Mouse (Mus musculus) E14TG2a.4 (cell line): ENCODE measurements around the gene Mkrn3.

ENCODE experiments used
- H3K27me3 ChIP-seq: 2 replicates; pipeline ENCODE4 v1.6.1; 2014; ENCODE audit warnings: low read length, control low read depth; ENCODE audit not compliant: insufficient read depth
- H3K36me3 ChIP-seq: 2 replicates; pipeline ENCODE4 v1.6.1; 2014; ENCODE audit warnings: low read length, control low read depth; ENCODE audit not compliant: insufficient read depth
- H3K4me1 ChIP-seq: replicated peaks from 2 replicates; pipeline ENCODE4 v1.6.1; 2014; ENCODE audit warnings: low read depth, low read length, control low read depth
- H3K4me3 ChIP-seq: replicated peaks from 2 replicates; pipeline ENCODE4 v1.5.1; 2014; ENCODE audit warnings: mild to moderate bottlenecking, low read length
- H3K9me3 ChIP-seq: 2 replicates; pipeline ENCODE4 v1.6.1; 2014; ENCODE audit warnings: low read length, control low read depth
- CTCF ChIP-seq: conservative IDR thresholded peaks from 2 replicates; pipeline ENCODE4 v1.5.1; 2014; ENCODE audit warnings: low read length
- NANOG ChIP-seq: IDR thresholded peaks from 2 replicates; pipeline ENCODE4 v1.6.1; 2014; ENCODE audit warnings: borderline replicate concordance, low read length, mixed read lengths
- POU5F1 ChIP-seq: IDR thresholded peaks from 2 replicates; pipeline ENCODE4 v1.6.1; 2014; ENCODE audit warnings: low read length, borderline replicate concordance

The Mkrn3 gene

GRCm38 (mm10) chr7:62419493-62420360 is at the start of gene Mkrn3:
Mkrn3 (minus strand) TSS chr7:62420139.
- no peaks in the 10 kb centered on the region for H3K36me3 ChIP-seq
- peak within 1 kb of the TSS; percentile 100 for H3K4me3 ChIP-seq
- TF ChIP-seq NANOG (no peak), POU5F1 (no peak)
- peaks cover 29% of the 10 kb centered on the region for H3K4me1 ChIP-seq
- H3K9me3 ChIP-seq: peaks cover 5% of the 10 kb centered on the region; the same call in 1 of the 2 replicates
- H3K27me3 ChIP-seq: peaks cover 5% of the 10 kb centered on the region; the same call in 1 of the 2 replicates

GRCm38 (mm10) chr7:62463878-62464755 is 44.2 kb upstream of the Mkrn3 start, which contains the start of gene Peg12:
Peg12 (minus strand) TSS chr7:62464510.
- peak within 1 kb of the TSS; percentile 84 for H3K4me3 ChIP-seq
- no peaks in the 10 kb centered on the region for H3K36me3 ChIP-seq
- H3K9me3 ChIP-seq: no peaks in the 10 kb centered on the region
- H3K27me3 ChIP-seq: peaks cover 56% of the 10 kb centered on the region
- TF ChIP-seq POU5F1 (no peak), CTCF (peak; percentile 67)
- peaks cover 25% of the 10 kb centered on the region for H3K4me1 ChIP-seq

GRCm38 (mm10) chr7:62463007-62463877 is 43.3 kb upstream of the Mkrn3 start:
- Histone ChIP-seq H3K4me3 (peak overlapping the region; percentile 84), H3K27me3 (peaks cover 59% of the 10 kb centered on the region), H3K4me1 (peaks cover 25% of the 10 kb centered on the region), H3K36me3 (no peaks in the 10 kb centered on the region), H3K9me3 (no peaks in the 10 kb centered on the region)
- no peak for TF ChIP-seq POU5F1
- no peak for TF ChIP-seq CTCF

GRCm38 (mm10) chr7:62462229-62463006 is 42.5 kb upstream of the Mkrn3 start:
- Histone ChIP-seq H3K4me1 (peaks cover 25% of the 10 kb centered on the region), H3K36me3 (no peaks in the 10 kb centered on the region), H3K9me3 (no peaks in the 10 kb centered on the region), H3K27me3 (peaks cover 66% of the 10 kb centered on the region), H3K4me3 (peak overlapping the region; percentile 84)
- no peak for TF ChIP-seq CTCF
- TF ChIP-seq POU5F1: no peak
- no peak for TF ChIP-seq NANOG

- TF ChIP-seq CTCF (no peak), NANOG (peak; percentile 79; the same call in 1 of the 2 replicates), POU5F1 (peak; percentile 71; the same call in 1 of the 2 replicates)
- H3K4me3 ChIP-seq: no peak overlapping the region
- H3K36me3 ChIP-seq: no peaks in the 10 kb centered on the region
- peaks cover 17% of the 10 kb centered on the region for H3K9me3 ChIP-seq
- peaks cover 73% of the 10 kb centered on the region for H3K27me3 ChIP-seq
- no peaks in the 10 kb centered on the region for H3K4me1 ChIP-seq
Measured at GRCm38 (mm10) chr7:62452353-62452752, 32.4 kb upstream of the Mkrn3 start.

GRCm38 (mm10) chr7:62445431-62446165 is 25.7 kb upstream of the Mkrn3 start:
- TF ChIP-seq CTCF (no peak), NANOG (no peak), POU5F1 (no peak)
- no peaks in the 10 kb centered on the region for H3K36me3 ChIP-seq
- no peaks in the 10 kb centered on the region for H3K4me1 ChIP-seq
- H3K27me3 ChIP-seq: peaks cover 60% of the 10 kb centered on the region
- 0 out of 2 replicates have a peak, but pooled peaks cover 4% of the 10 kb centered on the region for H3K9me3 ChIP-seq
- no peak overlapping the region for H3K4me3 ChIP-seq

- no peak for TF ChIP-seq POU5F1
- TF ChIP-seq NANOG: no peak
- peak; percentile 39 for TF ChIP-seq CTCF
- 0 out of 2 replicates have a peak, but pooled peaks cover 2% of the 10 kb centered on the region for H3K4me1 ChIP-seq
- H3K27me3 ChIP-seq: peaks cover 31% of the 10 kb centered on the region
- no peaks in the 10 kb centered on the region for H3K36me3 ChIP-seq
- H3K9me3 ChIP-seq: no peaks in the 10 kb centered on the region
- H3K4me3 ChIP-seq: no peak overlapping the region
Measured at GRCm38 (mm10) chr7:62436394-62436793, 16.5 kb upstream of the Mkrn3 start.
